Mouse (Mus musculus): ENCODE data around the gene Anapc4. TPM values are rescaled to one million over a fixed set of nuclear protein-coding genes. Genes with fewer than 3 reads are reported as not detected.
A peak's percentile ranks its signal among the peaks of the same experiment; 100 is the strongest.

Gene Anapc4
- 10 to 100 TPM; 48.4 to 48.6 TPM for total RNA-seq (2021)

- DNase-seq = peak; percentile 100
Observed at GRCm38 (mm10) chr5:52833761-52834274, at the start of gene Anapc4. Gene Anapc4, plus strand, starts transcription at chr5:52834012.

DNA sequence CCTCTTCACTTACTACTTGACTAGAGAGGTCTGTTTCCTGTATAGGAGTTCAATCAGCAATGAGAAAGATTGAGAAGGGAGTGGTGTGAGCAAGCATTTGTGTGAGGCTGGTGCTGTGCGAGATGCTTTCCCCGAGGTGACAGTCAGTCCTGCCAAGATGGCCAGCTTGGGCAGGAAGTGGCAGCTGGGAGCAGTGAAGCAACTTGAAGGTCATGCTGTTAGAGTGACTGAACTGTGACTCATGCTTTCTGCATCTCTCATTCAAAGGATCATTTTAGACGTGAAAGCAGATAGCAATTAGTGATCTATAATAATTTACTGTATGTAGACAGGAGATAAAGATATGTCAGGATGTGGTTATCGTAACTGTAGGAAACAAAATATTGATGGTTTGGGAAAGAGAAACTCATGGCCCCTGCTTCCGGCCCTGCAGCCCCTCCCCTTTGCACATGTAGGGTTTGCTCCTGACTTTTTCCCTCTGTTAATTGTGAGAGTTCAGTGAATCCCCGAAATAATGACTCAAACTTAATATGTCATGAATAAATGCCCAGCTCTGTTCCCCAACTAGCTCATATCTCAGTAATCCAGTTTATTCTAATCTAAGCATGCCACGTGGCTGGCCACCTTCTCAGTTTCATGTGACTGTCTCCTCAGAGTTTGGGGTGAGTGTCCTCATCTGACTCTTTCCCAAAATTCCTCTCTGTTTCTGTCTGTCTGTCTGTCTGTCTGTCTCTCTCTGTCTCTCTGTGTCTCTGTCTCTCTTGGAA lies 47.1 kb upstream of the Anapc4 start:
- intact Hi-C loops (cut with DNase I) = no loop called here
- DNase-seq = no peak

More at GRCm38 (mm10) chr5:52833761-52834274, at the start of gene Anapc4:
- intact Hi-C loops (cut with DNase I) = loop anchor here (5.0 kb wide), 1 partner anchor 52 kb away; no protein-coding TSS in a partner anchor

DNA sequence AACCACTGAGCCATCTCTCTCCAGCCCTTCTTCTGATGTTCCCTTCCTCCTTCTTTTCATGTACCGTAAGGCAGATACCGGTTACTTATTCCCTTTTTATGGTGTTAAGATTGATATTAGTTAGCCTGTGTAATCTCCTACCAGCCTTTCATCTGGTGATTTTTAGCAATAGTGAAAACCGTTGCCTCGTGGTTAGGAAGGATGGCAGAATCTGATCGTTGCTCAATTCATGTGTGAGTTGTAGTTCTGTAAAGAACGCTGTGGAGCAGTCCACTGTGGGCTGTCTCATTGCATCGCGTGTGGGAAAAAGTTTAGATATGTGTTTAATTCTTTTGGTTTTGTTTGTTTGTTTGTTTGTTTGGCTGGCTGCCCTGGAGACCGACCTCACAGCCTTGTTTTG lies 40.6 kb upstream of the Anapc4 start:
- no peak for DNase-seq
- intact Hi-C loops (cut with DNase I) = no loop called here

DNA sequence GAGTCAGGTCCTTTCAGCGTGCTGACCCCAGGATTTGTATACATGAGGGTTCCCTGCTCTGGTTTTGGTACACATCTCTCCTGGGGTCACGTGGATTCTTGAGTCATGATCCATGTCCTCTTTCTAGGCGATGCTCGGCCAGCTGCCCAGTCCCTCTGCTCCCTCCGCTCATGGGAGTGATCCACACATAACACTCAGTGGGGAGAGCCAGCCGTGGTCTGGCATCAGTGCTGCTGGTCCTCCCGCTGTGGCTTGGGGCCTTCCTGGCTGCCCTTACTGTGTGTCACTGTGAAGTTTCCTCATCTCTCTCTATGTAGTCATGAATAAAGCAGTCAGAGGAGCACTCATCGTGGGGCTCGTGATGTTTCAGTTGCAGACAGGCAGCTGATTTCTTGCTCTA lies 39.7 kb upstream of the Anapc4 start:
- intact Hi-C loops (cut with DNase I) = no loop called here
- peak in 1 of 2 experiments; percentile 9 for DNase-seq

DNA sequence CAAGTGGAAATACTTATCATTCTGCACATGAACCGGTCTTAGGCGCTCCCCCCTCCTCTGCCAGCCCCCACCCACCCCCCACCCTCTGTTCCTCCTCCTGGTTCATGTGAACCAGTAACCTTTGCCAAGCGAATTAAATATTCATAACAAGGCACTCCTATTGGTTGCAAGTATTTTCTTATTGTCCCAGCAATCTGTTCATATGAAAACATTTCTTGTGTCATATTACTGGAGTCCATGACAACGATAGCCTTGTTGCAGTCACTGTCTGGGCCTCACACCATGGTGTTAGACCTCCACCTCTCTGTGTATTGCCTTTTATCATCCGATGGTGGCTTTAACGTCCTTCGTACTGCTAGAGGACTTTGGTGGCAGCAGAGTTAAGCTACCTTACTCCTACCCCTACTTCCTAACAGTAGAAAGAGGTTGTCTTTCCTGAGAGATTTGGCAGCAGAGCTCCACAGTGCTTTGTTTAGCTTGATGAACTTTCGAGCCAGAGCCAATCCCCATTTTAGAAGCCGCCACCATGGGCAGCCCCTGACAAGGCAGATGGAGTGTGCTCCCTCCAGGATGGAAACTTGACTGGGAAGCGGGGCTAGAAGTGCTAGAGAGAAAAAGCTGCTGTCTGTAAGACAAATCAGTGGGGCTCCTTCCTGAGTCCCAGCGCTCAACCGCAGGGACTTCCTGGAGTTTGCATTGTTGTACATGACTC lies 34.4 kb upstream of the Anapc4 start:
- DNase-seq = no peak
- intact Hi-C loops (cut with DNase I) = no loop called here

- no peak for DNase-seq
- intact Hi-C loops (cut with DNase I) = no loop called here
Observed at GRCm38 (mm10) chr5:52805801-52806200, 28.0 kb upstream of the Anapc4 start.

DNA sequence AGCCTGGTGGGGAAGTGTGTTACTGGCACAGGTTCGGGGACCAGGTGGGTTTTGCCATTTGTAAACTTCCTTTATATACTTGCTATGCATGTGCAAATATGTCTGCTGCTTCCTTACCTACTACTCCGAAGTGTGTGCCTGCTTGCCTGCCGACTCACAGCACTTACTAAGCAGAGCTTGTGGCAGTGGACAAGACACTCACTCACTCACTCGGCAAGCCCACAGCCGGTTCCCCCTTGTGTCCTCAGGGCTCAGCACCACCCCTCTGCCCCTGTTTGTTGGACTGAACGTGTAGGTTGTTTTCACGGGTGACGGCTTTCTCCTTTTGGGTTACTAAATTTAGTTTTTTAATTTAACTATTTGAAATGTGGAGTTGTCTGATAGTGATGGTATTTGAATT lies 27.5 kb upstream of the Anapc4 start:
- DNase-seq = no peak
- intact Hi-C loops (cut with DNase I) = no loop called here

- no peak for DNase-seq
- intact Hi-C loops (cut with DNase I) = no loop called here
Observed at GRCm38 (mm10) chr5:52807030-52807429, 26.8 kb upstream of the Anapc4 start.

- DNase-seq = no peak
- intact Hi-C loops (cut with DNase I) = no loop called here
Observed at GRCm38 (mm10) chr5:52810446-52810845, 23.4 kb upstream of the Anapc4 start.

GRCm38 (mm10) chr5:52811056-52811455 lies 22.8 kb upstream of the Anapc4 start:
- intact Hi-C loops (cut with DNase I) = no loop called here
- no peak for DNase-seq

GRCm38 (mm10) chr5:52812456-52812855 lies 21.4 kb upstream of the Anapc4 start:
- DNase-seq = no peak
- intact Hi-C loops (cut with DNase I) = no loop called here

- intact Hi-C loops (cut with DNase I) = no loop called here
- no peak for DNase-seq
Observed at GRCm38 (mm10) chr5:52813312-52813711, 20.5 kb upstream of the Anapc4 start.

DNA sequence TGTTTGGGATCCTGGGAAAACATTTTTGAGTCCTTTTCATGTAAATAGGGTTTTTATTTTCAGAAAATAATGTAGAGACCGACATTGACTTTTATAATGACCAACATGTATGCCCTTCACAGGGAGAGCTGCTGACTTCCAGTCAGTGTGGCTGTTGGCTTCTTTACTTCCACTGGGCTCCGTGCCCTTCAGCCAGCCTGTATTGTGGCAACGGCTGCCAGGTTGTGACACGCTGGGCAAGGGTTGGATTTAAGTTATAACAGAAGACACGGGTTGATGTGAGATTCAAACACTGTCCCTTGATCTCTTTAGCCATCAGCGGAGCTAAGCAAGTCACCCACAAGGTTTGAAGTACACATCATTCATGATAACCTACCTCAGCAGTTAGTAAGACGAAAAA lies 15.1 kb upstream of the Anapc4 start:
- intact Hi-C loops (cut with DNase I) = no loop called here
- peak in 1 of 2 experiments; percentile 10 for DNase-seq

DNA sequence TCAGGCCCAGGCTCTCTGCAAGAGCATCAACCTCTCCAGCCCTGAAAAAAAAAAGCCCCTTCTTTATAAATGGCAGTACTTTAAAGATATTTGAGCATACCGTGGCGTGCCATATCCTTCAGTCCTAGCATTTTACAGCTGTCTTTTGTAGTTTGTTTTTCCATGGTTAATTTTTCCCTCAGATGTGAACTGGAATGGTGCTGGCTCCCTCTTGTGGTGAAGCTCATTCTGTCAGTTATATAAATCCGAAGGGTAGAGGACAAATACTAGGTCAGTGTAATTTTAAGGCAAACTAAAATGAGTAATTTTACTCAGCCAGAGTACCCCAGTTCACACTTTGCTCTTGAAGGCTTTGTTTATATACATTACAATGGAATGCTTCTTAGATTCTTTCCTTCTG lies 12.1 kb upstream of the Anapc4 start:
- intact Hi-C loops (cut with DNase I) = loop anchor here (2.0 to 10.0 kb wide), 3 partner anchors 79 to 627 kb away; partner anchors contain the start of genes Dhx15 and Pi4k2b
- DNase-seq = peak; percentile 56 to 79

- DNase-seq = no peak
- intact Hi-C loops (cut with DNase I) = loop anchor here (10.0 kb wide), 1 partner anchor 633 kb away; the partner anchor contains the start of gene Dhx15
Observed at GRCm38 (mm10) chr5:52827923-52828322, 5.9 kb upstream of the Anapc4 start.

DNA sequence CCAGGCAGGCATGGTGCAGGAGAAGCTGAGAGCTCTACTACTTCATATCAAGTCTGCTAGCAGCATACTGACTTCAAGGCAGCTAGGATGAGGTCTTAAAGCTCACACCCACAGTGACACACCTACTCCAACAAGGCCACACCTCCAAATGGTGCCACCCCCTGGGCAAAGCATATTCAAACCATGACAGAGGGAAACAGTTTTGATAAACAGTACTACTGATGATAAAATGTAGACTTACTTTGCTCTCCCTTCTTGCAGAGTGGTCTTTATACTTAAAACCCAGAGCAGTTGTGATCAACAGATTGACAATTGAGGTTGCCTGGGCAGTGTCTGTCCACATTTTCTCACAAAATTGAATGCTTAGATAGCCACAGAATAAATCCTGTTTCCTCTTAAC lies 807 bp upstream of the Anapc4 start:
- peak; percentile 29 to 40 for DNase-seq
- intact Hi-C loops (cut with DNase I) = loop anchor here (5.0 kb wide), 1 partner anchor 51 kb away; no protein-coding TSS in a partner anchor

GRCm38 (mm10) chr5:52834386-52834785 lies 574 bp downstream of the Anapc4 start:
- DNase-seq = no peak
- intact Hi-C loops (cut with DNase I) = loop anchor here (5.0 kb wide), 1 partner anchor 52 kb away; no protein-coding TSS in a partner anchor

DNA sequence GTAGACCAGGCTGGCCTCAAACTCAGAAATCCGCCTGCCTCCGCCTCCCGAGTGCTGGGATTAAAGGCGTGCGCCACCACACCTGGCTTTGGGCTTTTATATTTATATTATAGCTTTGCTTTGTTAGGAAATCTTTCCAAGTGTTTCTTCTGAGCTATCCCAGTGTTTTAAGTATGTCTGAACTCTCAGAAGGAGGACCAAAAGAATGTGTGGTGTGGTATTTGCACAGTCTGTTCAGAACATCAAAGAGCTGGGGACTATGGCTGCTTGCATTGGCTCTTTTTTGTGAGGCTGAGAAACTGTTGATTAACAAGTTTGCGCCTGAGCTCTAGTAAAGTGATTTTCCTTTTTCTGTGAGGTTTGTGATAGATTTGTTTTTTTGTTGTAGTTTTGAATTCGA lies 10.5 kb downstream of the Anapc4 start:
- intact Hi-C loops (cut with DNase I) = no loop called here
- DNase-seq = no peak

- intact Hi-C loops (cut with DNase I) = no loop called here
- DNase-seq = no peak
Observed at GRCm38 (mm10) chr5:52855727-52856126, 21.9 kb downstream of the Anapc4 start.

DNA sequence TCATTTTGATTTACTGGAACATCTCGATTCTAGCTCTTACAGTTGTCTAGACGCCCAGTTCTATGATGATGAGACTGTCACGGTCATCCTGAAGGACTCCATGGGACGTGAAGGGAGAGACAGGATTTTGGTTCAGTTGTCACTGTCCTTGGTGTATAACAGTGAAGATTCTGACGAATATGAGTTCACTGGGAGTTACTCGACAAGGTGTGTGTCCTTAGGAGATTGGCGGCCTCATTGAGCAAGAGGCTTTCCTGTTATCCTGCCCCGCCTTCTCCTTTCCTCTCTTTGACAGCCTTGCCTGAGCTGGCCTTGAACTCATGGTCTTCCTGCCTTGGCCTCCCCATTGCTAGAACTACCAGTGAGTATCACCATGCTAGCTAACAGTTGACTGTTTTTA lies 30.6 kb downstream of the Anapc4 start:
- intact Hi-C loops (cut with DNase I) = no loop called here
- no peak for DNase-seq

- intact Hi-C loops (cut with DNase I) = no loop called here
- peak; percentile 76 to 79 for DNase-seq
Observed at GRCm38 (mm10) chr5:52865825-52866224, 32.0 kb downstream of the Anapc4 start.

Measured in heart, postnatal 10 days (tissue).